Mouse (Mus musculus) erythroblast, adult 5-6 weeks (primary cell): Measurements from ENCODE around the gene Cyth3. TPM values are rescaled to one million over a fixed set of nuclear protein-coding genes. Genes with fewer than 3 reads are reported as not detected.
A peak's percentile ranks its signal among the peaks of the same experiment; 100 is the strongest.

Experiments used
- ATAC-seq: replicated peaks from 2 replicates; pipeline ENCODE4 v1.8.0; 2016; ENCODE audit warnings: moderate number of reproducible peaks, mild to moderate bottlenecking, moderate TSS enrichment, inconsistent platforms; ENCODE audit not compliant: poor library complexity, low FRiP score, severe bottlenecking
- total RNA-seq, 2 experiments: library from RNA; stranded (forward) in 1 of 2; stranded (reverse) in 1 of 2; fragments of 150-400 nt in 1 of 2; fragments of 200-764, 138-1000 nt in 1 of 2; gene quantifications; 2 replicates each; pipeline versions ENCODE4 v1.2.3 to v1.2.4; 2015 to 2017; ENCODE audit warnings: low replicate concordance in 2 of 2

The Cyth3 gene
- total RNA-seq, 2 experiments from 2014 or later: 106 to 145 TPM

GRCm38 (mm10) chr5:143654670-143655510, 32.6 kb downstream of the Cyth3 start:
- peak; percentile 80 for ATAC-seq

GRCm38 (mm10) chr5:143655511-143655943, 33.3 kb downstream of the Cyth3 start:
- ATAC-seq: peak; percentile 29

GRCm38 (mm10) chr5:143656708-143657245, 34.5 kb downstream of the Cyth3 start:
- ATAC-seq: no peak

- peak; percentile 49; the same call in 1 of the 2 replicates for ATAC-seq
These were observed 36.8 kb downstream of the Cyth3 start for GRCm38 (mm10) chr5:143659021-143659523.

GRCm38 (mm10) chr5:143663074-143663687, 40.9 kb downstream of the Cyth3 start:
- ATAC-seq: no peak

DNA sequence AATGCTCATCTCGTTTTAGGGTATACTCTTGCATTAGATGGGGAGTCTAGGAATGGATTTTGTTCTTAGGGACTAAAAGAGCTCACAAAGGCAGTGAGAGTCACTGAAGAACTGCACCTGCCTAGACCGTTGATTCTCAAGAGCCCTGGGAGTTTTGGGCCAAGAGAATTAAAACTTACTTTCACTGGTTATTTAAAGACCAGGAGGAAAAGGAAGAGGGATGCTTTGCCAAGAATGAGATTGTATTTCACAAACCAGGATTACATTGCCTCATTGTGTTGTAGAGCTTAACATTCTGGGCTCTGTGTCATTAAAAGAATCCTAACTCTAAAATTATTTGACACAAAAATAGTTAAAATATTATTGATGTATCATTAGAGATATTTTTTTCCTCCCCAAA, 43.3 kb downstream of the Cyth3 start:
- no peak for ATAC-seq

- peak; percentile 94 for ATAC-seq
These were observed 43.8 kb downstream of the Cyth3 start for GRCm38 (mm10) chr5:143666015-143666414.

- ATAC-seq: no peak
These were observed 46.6 kb downstream of the Cyth3 start for GRCm38 (mm10) chr5:143668884-143669283.

DNA sequence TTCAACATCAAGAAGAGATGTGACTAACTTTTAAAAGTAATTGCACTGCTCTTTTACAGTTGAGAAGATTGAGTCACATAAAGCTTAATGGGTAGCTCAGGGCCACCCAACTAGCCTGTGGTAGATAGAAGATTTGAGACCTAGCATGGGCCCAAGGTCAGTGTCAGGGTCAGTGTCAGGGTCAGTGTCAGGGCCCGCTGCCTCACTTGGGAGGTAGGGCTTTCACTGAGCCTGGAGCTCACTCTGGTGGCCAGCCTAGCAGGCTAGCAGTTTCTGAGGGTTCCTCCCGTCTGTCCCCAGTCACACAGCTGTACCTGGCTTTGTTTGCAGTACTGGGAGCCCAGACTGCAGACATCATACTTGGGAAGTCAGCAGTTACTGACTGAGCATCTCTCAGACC, 47.1 kb downstream of the Cyth3 start:
- peak; percentile 22; the same call in 1 of the 2 replicates for ATAC-seq

- ATAC-seq: no peak
These were observed 47.6 kb downstream of the Cyth3 start for GRCm38 (mm10) chr5:143669839-143670238.

GRCm38 (mm10) chr5:143670740-143671415, 48.6 kb downstream of the Cyth3 start:
- no peak for ATAC-seq

DNA sequence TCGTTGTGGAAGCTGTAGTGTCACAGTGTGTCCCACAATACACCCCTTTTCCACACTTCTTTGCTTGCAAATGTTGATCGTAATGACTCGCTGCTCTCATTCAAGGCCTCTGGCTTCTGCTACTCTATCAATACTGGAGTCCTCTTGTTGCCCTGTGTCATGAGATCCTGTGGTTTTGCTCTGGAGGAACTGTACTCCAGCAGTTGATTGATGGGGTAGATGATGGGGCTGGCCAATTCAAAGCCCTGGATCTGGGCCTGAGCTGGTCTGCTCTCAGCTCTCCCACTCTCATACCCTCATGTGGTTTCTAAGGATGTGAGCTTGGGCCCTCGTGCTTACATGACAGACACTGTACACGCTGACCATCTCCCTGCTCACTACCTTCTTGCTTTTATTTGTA, 52.3 kb downstream of the Cyth3 start:
- ATAC-seq: no peak

- ATAC-seq: no peak
These were observed 54.2 kb downstream of the Cyth3 start for GRCm38 (mm10) chr5:143676218-143676985.

- no peak for ATAC-seq
These were observed 55.1 kb downstream of the Cyth3 start for GRCm38 (mm10) chr5:143677363-143677762.

DNA sequence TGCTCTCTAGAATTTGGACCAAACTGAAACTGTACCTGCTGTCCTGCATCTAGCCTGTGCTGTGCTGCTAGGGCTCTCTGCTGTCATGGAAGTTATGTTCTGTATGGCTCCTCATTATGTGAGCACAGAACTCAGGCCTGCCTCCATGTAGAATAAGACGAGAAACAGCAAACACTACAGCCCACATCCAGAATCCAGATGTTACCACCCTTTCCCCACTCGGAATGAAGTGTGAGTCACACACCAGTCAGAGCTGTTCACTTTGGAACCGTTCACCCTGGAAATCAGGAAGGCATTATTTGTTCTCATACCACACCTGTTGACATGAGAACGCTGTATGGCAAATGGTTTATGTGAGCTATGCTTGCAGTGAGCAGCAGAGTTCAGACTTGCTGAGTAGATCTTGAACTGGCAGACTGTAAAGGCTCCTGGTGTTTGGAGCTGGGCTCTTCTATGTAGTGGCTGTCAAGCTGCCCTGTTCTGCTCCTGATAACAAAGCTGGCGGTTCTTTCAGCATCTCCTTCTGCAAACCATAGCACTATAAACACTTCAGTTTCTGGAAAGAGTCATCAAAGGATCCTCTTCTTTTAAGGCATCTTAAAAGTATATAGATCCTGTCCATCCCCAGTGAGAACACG, 56.5 kb downstream of the Cyth3 start:
- ATAC-seq: peak; percentile 52

DNA sequence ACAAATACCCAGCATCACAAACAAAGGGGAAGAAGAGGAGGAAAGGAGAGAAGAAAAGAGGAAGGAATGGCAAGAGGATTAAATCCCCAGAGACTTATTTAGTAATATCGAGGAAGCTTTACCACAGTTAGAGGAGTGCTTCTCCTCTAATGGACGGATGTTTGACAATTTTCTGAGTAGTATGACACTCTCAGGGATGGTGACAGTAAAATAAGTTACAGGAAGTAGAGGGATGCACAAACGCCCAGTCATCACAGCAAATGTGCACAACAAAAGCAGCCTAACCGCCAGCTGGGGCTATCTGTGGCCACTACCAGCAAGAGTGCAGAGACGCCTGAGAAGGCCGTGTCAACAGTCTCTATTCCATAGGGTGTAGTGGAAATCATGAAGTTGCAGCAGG, 57.4 kb downstream of the Cyth3 start:
- peak; percentile 16; the same call in 1 of the 2 replicates for ATAC-seq

DNA sequence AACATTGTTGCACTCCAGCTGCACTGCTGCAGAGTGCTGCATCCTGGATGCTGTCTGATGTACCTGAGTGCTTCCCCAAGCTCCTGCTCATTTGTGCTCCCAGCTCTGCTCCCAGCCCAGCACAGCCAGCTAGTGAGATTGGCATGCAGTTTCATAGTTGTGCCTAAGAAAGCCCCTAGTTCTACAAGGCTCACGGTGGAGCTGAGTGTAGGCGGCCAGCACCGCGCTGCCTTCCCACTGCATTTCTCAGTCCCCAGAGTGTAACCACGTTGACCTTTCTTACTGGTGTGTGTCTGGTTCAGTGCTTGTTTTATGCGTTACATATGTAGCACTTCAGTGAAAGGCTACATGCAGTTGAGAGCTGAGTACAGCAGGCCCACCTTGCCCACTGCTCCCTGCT, 61.4 kb downstream of the Cyth3 start:
- ATAC-seq: no peak

DNA sequence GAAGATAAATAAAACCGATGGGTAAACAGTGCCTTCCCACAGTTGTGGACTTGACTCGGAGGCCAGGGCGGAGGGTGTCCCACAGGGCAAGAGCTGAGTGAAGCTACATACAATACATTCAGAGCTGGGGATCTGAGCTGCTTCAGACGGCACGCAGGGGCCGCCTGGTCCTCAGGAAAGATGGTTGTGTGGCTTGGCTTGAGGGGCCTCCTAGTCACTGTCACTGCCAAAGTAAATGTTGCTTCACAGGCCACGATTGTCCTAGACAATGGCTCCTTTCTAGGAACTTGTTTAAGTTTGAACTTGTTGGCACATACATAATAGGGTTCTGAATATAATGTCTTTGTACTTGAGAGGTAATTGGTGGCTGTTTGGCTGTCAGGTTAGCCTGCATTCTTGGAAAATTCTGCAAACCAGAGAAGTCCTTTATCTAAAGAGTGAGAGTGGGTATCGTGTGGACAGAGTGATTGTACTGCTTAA, 62.7 kb downstream of the Cyth3 start:
- ATAC-seq: no peak

DNA sequence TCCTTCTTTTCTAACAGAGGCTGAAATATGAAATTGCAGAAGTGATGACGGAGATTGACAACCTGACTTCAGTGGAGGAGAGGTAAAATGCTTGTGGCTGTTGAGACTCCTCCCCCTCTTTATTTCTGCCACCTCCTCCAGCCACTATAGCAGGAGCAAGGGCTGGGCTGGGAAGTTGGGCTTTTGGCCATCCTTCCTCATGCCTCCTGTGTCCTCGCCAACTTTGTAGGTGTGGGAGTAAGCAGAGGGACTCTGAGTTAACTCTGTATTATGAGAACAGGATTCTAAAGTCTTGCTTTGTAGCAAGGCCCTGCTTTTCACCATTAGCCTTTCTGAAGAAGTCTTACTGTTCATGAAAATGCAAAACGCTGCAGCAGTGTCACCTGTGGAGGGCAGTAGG, 64.2 kb downstream of the Cyth3 start:
- no peak for ATAC-seq
